Mouse (Mus musculus) cortical plate, adult 2 months (tissue): ENCODE measurements around the gene Gcsam.

Experiments used
- CTCF ChIP-seq: fragments of 200-500 bp; IDR thresholded peaks from 2 replicates; pipeline ENCODE4 v1.5.1; 2011; ENCODE audit warnings: mild to moderate bottlenecking, control low read depth, low read length; ENCODE audit not compliant: insufficient read depth; ENCODE audit errors: extremely low read depth
- POLR2A ChIP-seq: fragments of 200-500 bp; IDR thresholded peaks from 2 replicates; pipeline ENCODE4 v1.6.1; 2011; ENCODE audit warnings: mild to moderate bottlenecking, low read length, control low read depth; ENCODE audit not compliant: insufficient read depth; ENCODE audit errors: extremely low read depth

DNA sequence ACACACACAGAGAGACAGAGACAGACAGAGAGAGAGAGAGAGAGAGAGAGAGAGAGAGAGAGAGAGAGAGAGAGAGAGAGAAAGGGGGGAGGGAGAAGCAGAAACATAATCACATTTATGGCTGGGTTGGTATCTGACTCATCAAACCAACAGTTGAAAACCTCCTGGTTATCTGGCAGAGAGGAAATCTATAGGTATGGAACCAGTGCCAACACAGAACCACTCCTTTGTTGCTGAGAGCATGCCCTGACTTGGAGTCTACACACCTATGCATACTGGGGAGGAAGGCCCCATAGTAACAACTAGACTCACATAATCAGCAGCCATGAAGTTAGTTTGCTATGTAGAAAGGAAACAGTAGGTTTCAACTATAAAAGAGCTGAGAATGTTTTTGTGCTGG, 52.2 kb downstream of the Gcsam start:
- TF ChIP-seq CTCF: no peak
- TF ChIP-seq POLR2A: no peak
